Mouse (Mus musculus): Measurements from ENCODE around the gene Itga2. TPM values are rescaled to one million over a fixed set of nuclear protein-coding genes. Genes with fewer than 3 reads are reported as not detected.

Itga2 gene
- polyA plus RNA-seq, 2 experiments, result 3.8 to 3.9 TPM

DNA sequence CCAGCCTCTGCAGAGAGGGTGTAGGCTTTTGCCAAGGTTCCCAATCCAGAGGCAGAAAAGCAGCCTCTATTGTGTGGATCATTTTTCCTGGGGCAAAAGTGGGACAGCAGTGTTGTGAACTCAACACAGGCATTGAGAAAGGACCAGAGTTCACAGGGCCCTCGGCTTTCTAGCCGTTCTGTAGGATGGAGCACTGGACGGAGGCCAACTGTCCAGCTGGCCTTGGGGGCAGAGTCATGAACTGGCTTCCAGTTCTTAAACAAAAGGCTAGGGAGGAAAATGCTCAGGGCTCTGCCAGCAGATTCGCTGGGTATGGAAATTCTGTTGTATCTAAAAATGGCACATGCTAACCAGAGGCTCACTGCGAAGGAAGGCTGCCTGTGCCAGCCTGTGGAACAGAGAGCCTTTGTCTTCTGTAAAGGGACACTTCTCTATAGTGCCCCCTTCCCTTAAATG, 93.3 kb downstream of the Itga2 start:
- Histone ChIP-seq H3K36me3 (ENCODE audit: control insufficient read depth, insufficient read depth, low read length) (peaks cover 8% of the 10 kb centered on the region; the same call in 1 of the 2 replicates), H3K27me3 (ENCODE audit: control insufficient read depth, insufficient read depth, low read length) (no peaks in the 10 kb centered on the region), H3K4me1 (ENCODE audit: control insufficient read depth, insufficient read depth, low read length) (peaks cover 16% of the 10 kb centered on the region; the same call in 1 of the 2 replicates), H3K4me2 (replicated peaks; ENCODE audit: low read depth, low read length, severe bottlenecking) (no peak overlapping the region), H3K9me3 (ENCODE audit: control insufficient read depth, low read length) (no peaks in the 10 kb centered on the region), H3K9ac (ENCODE audit: low read depth, low read length, severe bottlenecking) (no peak overlapping the region), H3K4me3 (replicated peaks; ENCODE audit: low read length) (no peak overlapping the region), H3K27ac (replicated peaks; ENCODE audit: low read depth, low read length) (peak overlapping the region; percentile 72)
- TF ChIP-seq POLR2A (IDR thresholded peaks at IDR 0.05; ENCODE audit: borderline replicate concordance, extremely low read depth, insufficient read depth, insufficient read length), result no peak
- 51% methylated on average over 5 of the region's 5 CpGs for WGBS
- peak; percentile 48 for DNase-seq (ENCODE audit: low spot score)
- peak; percentile 33; the same call in 1 of the 2 replicates for ATAC-seq (ENCODE audit: low FRiP score, low read depth)

DNA sequence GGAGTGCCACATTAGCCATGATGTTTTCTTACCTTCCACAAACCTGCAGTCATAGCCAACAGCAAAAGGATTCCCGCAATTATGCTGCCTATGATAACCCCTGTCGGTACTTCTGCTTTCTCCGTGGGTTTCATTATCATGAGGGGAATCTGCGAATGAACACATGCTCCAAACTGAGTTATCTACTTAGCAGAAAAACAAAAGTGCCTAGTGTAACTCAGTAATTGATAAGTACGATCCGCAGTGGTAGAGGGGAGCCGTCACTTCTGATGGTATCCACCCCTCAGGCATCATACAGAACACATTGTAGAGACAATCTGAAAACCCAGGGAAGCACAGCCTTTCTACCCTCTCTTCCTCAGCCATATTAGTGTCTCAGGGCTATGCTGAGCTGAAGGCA, 94.8 kb downstream of the Itga2 start:
- H3K36me3 ChIP-seq (ENCODE audit: control insufficient read depth, insufficient read depth, low read length), result peaks cover 11% of the 10 kb centered on the region; the same call in 1 of the 2 replicates
- no peaks in the 10 kb centered on the region for H3K27me3 ChIP-seq (ENCODE audit: control insufficient read depth, insufficient read depth, low read length)
- peaks cover 16% of the 10 kb centered on the region; the same call in 1 of the 2 replicates for H3K4me1 ChIP-seq (ENCODE audit: control insufficient read depth, insufficient read depth, low read length)
- no peak for TF ChIP-seq POLR2A (IDR thresholded peaks at IDR 0.05; ENCODE audit: borderline replicate concordance, extremely low read depth, insufficient read depth, insufficient read length)
- no peak for ATAC-seq (ENCODE audit: low FRiP score, low read depth)
- H3K27ac ChIP-seq (replicated peaks; ENCODE audit: low read depth, low read length), result no peak overlapping the region
- no peak overlapping the region for H3K4me3 ChIP-seq (replicated peaks; ENCODE audit: low read length)
- WGBS, result 89% methylated on average over 7 of the region's 7 CpGs
- H3K9me3 ChIP-seq (ENCODE audit: control insufficient read depth, low read length), result no peaks in the 10 kb centered on the region
- H3K9ac ChIP-seq (ENCODE audit: low read depth, low read length, severe bottlenecking), result no peak overlapping the region
- H3K4me2 ChIP-seq (replicated peaks; ENCODE audit: low read depth, low read length, severe bottlenecking), result no peak overlapping the region
- DNase-seq (ENCODE audit: low spot score), result no peak

DNA sequence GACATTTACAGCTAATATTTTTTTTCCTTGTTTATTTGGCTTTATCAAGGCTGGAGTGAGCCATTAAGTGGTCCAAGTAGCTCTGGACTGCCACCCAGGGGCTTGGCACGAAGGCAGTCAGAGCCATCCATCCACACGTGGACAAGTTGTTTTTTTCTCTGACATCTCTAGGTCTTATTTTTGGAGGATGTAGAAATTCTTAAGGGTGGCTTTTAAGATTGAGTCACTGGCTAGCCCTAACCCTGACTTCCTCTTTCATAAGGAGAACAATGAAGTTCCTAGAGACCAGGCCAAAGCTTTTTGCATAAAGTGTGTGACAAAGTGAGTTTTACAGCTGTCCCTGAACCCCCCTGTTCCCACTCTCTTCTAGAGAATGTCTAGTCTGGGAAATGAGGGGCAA, 97.3 kb downstream of the Itga2 start:
- Histone ChIP-seq H3K27ac (replicated peaks; ENCODE audit: low read depth, low read length) (no peak overlapping the region), H3K9ac (ENCODE audit: low read depth, low read length, severe bottlenecking) (no peak overlapping the region), H3K36me3 (ENCODE audit: control insufficient read depth, insufficient read depth, low read length) (peaks cover 27% of the 10 kb centered on the region), H3K4me2 (replicated peaks; ENCODE audit: low read depth, low read length, severe bottlenecking) (no peak overlapping the region), H3K4me3 (replicated peaks; ENCODE audit: low read length) (no peak overlapping the region), H3K4me1 (ENCODE audit: control insufficient read depth, insufficient read depth, low read length) (peaks cover 16% of the 10 kb centered on the region; the same call in 1 of the 2 replicates), H3K9me3 (ENCODE audit: control insufficient read depth, low read length) (no peaks in the 10 kb centered on the region), H3K27me3 (ENCODE audit: control insufficient read depth, insufficient read depth, low read length) (no peaks in the 10 kb centered on the region)
- no peak for ATAC-seq (ENCODE audit: low FRiP score, low read depth)
- no peak for TF ChIP-seq POLR2A (IDR thresholded peaks at IDR 0.05; ENCODE audit: borderline replicate concordance, extremely low read depth, insufficient read depth, insufficient read length)
- DNase-seq (ENCODE audit: low spot score), result no peak
- WGBS, result 64% methylated on average over 2 of the region's 2 CpGs

DNA sequence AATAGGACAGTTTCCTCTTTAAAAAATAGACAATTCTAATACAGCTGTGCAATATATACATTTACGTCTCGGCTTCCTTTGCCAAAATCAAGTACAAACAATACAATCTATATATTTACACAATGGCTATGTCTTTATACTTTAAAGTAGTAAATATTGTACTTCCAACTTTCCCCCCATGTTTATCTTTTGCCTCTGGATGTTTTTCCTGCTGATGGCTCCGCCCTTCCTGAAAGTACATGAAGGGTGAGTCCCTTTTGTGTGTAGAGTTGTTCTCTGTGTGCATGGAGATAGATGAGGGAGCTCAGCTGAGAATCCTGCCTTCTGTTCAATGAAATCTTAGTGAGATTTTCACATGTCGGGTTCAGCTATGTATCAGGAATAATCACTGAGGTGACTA, 98.5 kb downstream of the Itga2 start:
- H3K36me3 ChIP-seq (ENCODE audit: control insufficient read depth, insufficient read depth, low read length), result peaks cover 34% of the 10 kb centered on the region
- H3K9me3 ChIP-seq (ENCODE audit: control insufficient read depth, low read length), result no peaks in the 10 kb centered on the region
- TF ChIP-seq POLR2A (IDR thresholded peaks at IDR 0.05; ENCODE audit: borderline replicate concordance, extremely low read depth, insufficient read depth, insufficient read length), result no peak
- H3K4me1 ChIP-seq (ENCODE audit: control insufficient read depth, insufficient read depth, low read length), result peaks cover 5% of the 10 kb centered on the region; the same call in 1 of the 2 replicates
- H3K27me3 ChIP-seq (ENCODE audit: control insufficient read depth, insufficient read depth, low read length), result no peaks in the 10 kb centered on the region
- no peak overlapping the region for H3K4me3 ChIP-seq (replicated peaks; ENCODE audit: low read length)
- 89% methylated on average over 4 of the region's 4 CpGs for WGBS
- no peak overlapping the region for H3K27ac ChIP-seq (replicated peaks; ENCODE audit: low read depth, low read length)
- ATAC-seq (ENCODE audit: low FRiP score, low read depth) (no peak), DNase-seq (ENCODE audit: low spot score) (no peak)
- H3K4me2 ChIP-seq (replicated peaks; ENCODE audit: low read depth, low read length, severe bottlenecking), result no peak overlapping the region
- H3K9ac ChIP-seq (ENCODE audit: low read depth, low read length, severe bottlenecking), result no peak overlapping the region

DNA sequence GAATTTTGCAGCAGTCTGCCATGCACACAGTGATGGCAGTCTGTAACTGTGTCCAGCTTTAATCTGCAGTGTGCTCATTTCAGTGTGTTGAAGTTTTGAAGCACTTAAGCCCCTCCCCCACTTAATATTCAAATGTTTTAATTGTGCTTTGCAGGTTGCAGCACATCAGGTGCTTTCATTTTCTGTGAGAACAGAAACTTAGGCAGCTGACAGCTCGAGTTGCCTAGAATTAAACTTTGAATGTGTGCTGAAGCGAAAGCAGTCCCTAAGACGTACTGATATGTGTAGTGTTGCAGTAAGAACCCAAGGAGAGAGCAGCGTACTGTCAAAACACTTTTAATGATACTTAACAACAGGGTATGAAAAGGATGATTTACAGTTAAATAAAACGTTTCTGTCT, 99.1 kb downstream of the Itga2 start:
- Histone ChIP-seq H3K27me3 (ENCODE audit: control insufficient read depth, insufficient read depth, low read length) (no peaks in the 10 kb centered on the region), H3K9ac (ENCODE audit: low read depth, low read length, severe bottlenecking) (no peak overlapping the region), H3K4me1 (ENCODE audit: control insufficient read depth, insufficient read depth, low read length) (peaks cover 2% of the 10 kb centered on the region; the same call in 1 of the 2 replicates), H3K27ac (replicated peaks; ENCODE audit: low read depth, low read length) (no peak overlapping the region), H3K36me3 (ENCODE audit: control insufficient read depth, insufficient read depth, low read length) (peaks cover 40% of the 10 kb centered on the region), H3K4me2 (replicated peaks; ENCODE audit: low read depth, low read length, severe bottlenecking) (no peak overlapping the region), H3K9me3 (ENCODE audit: control insufficient read depth, low read length) (no peaks in the 10 kb centered on the region), H3K4me3 (replicated peaks; ENCODE audit: low read length) (no peak overlapping the region)
- DNase-seq (ENCODE audit: low spot score) (no peak), ATAC-seq (ENCODE audit: low FRiP score, low read depth) (no peak)
- TF ChIP-seq POLR2A (IDR thresholded peaks at IDR 0.05; ENCODE audit: borderline replicate concordance, extremely low read depth, insufficient read depth, insufficient read length), result no peak
- 69% methylated on average over 5 of the region's 5 CpGs for WGBS
